Mouse (Mus musculus) gastrocnemius, postnatal 10 days (tissue): ENCODE measurements around the gene Rcvrn. TPM values are rescaled to one million over a fixed set of nuclear protein-coding genes. Genes with fewer than 3 reads are reported as not detected.

Experiments
- total RNA-seq, 2 experiments: library from RNA; stranded (reverse); gene quantifications; 2 replicates each; pipeline ENCODE4 v1.2.3; 2021

The Rcvrn gene
- total RNA-seq, 2 experiments from 2014 or later, result not detected

Other genes with a start within 250 kb of the Rcvrn start
- 10 to 100 TPM; 22.7 to 27.1 TPM for gene Gas7, start 239.9 kb upstream of the Rcvrn start, total RNA-seq
- gene Glp2r, start 75.8 kb downstream of the Rcvrn start, total RNA-seq, result under 1 TPM; 0.09 to 0.12 TPM
- not detected for gene Gsg1l2, start 79.3 kb downstream of the Rcvrn start, total RNA-seq
- 100 to 1,000 TPM; 357 to 408 TPM for gene Dhrs7c, start 102.9 kb downstream of the Rcvrn start, total RNA-seq
- gene Usp43, start 226.8 kb downstream of the Rcvrn start, total RNA-seq, result 1 to 10 TPM; 1.1 to 1.7 TPM